Mouse (Mus musculus): ENCODE measurements around the gene A430033K04Rik.

A430033K04Rik gene

GRCm38 (mm10) chr5:138694496-138695167 lies 72.0 kb downstream of the A430033K04Rik start:
- DNase-seq (ENCODE audit: low spot score in 2 of 2), result peak; percentile 4 to 10

DNA sequence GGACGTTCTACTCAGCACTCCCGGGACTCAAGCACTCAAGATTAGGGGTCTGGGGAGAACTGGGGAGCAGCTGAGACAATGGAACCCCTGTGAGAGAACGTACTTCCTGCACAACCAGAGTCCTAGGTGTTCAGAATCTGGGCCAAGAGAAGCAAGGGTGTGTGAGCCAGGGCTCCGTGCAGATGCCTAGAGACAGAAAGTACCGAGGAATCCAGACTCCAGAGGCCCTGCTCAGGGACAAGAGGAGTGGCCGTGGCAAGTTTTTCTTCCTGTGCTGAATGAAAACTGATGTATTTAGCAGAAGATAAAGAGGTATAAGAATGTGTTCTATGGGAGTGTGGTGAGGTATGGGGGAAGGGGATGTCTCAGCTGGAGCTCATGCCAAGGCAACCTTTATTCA lies 74.8 kb downstream of the A430033K04Rik start:
- DNase-seq (ENCODE audit: low spot score in 2 of 2), result no peak

Data from frontal cortex, postnatal 25 days (tissue).